Mouse (Mus musculus) thymus, adult 2 months (tissue): ENCODE measurements around the gene Nras. TPM values are rescaled to one million over a fixed set of nuclear protein-coding genes. Genes with fewer than 3 reads are reported as not detected.

Experiments used
- DNase-seq: peaks from one replicate; pipeline ENCODE4 v3.0.0; 2021
- H3K27ac ChIP-seq: fragments of 200-500 bp; 2 replicates; pipeline ENCODE4 v1.5.1; 2012; ENCODE audit warnings: low read length, control low read depth; ENCODE audit not compliant: control insufficient read depth, insufficient read depth
- H3K27me3 ChIP-seq: fragments of 200-500 bp; 2 replicates; pipeline ENCODE4 v1.6.1; 2012; ENCODE audit warnings: mild to moderate bottlenecking, low read length, moderate library complexity, mixed read lengths; ENCODE audit not compliant: control insufficient read depth, insufficient read depth
- H3K36me3 ChIP-seq: fragments of 200-500 bp; 2 replicates; pipeline ENCODE4 v1.6.1; 2012; ENCODE audit warnings: mild to moderate bottlenecking, low read length, moderate library complexity; ENCODE audit not compliant: control insufficient read depth, insufficient read depth
- H3K4me1 ChIP-seq: fragments of 200-500 bp; replicated peaks from 2 replicates; pipeline ENCODE4 v1.6.1; 2012; ENCODE audit warnings: low read length; ENCODE audit not compliant: control insufficient read depth, insufficient read depth
- H3K4me3 ChIP-seq: fragments of 200-500 bp; 2 replicates; pipeline ENCODE4 v1.5.1; 2012; ENCODE audit warnings: mild to moderate bottlenecking, low read length, control low read depth, moderate library complexity; ENCODE audit not compliant: control insufficient read depth, insufficient read depth
- CTCF ChIP-seq: fragments of 200-500 bp; IDR thresholded peaks from 2 replicates; pipeline ENCODE4 v1.5.1; 2012; ENCODE audit warnings: mild to moderate bottlenecking, control low read depth, low read length, moderate library complexity, borderline replicate concordance; ENCODE audit not compliant: control insufficient read depth, poor library complexity, insufficient read depth; ENCODE audit errors: extremely low read depth
- POLR2A ChIP-seq: fragments of 200-500 bp; IDR thresholded peaks from 2 replicates; pipeline ENCODE4 v1.6.1; 2012; ENCODE audit warnings: mild to moderate bottlenecking, low read length, control low read depth, moderate library complexity; ENCODE audit not compliant: control insufficient read depth, poor library complexity, insufficient read depth; ENCODE audit errors: extremely low read depth
- WGBS: fragments of 180-500 bp; shearing (Covaris S2); methylation state at CpG from one replicate; pipeline ENCODE4 v1.1.7; 2018; 5-methylcytosine and 5-hydroxymethylcytosine counted together
- polyA plus RNA-seq: library from polyadenylated mRNA; depleted of rRNA; stranded (reverse); fragments of >200 nt; gene quantifications from 2 replicates; pipeline ENCODE4 v1.2.3, GENCODE M21; 2012

Gene Nras
- polyA plus RNA-seq, 1 experiment = 43.4 TPM

DNA sequence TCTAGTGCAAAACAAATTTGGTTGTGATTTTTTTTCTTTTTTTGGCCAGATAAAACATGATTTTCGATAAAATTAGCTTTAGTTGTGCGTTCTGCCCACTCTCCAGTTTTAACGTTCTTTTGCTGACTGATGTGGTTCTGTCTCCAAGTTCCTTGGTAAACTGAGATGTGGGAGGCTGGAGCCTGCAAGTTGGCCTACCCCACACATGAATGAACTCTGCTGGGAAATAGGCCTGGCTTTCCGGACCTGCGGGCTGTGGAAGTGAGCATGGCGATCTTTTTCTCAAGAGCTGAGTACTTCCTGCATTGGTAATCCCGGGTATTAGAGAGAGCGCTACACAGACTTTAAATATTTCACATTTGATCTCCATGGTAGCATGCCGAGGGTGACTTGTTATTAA, 17.8 kb downstream of the Nras start:
- H3K4me3 ChIP-seq = no peak overlapping the region
- H3K4me1 ChIP-seq = no peaks in the 10 kb centered on the region
- TF ChIP-seq CTCF (no peak), POLR2A (no peak)
- 91% methylated on average over 9 of the region's 9 CpGs for WGBS
- no peaks in the 10 kb centered on the region for H3K36me3 ChIP-seq
- DNase-seq = no peak
- no peaks in the 10 kb centered on the region for H3K27me3 ChIP-seq
- H3K27ac ChIP-seq = no peak overlapping the region

DNA sequence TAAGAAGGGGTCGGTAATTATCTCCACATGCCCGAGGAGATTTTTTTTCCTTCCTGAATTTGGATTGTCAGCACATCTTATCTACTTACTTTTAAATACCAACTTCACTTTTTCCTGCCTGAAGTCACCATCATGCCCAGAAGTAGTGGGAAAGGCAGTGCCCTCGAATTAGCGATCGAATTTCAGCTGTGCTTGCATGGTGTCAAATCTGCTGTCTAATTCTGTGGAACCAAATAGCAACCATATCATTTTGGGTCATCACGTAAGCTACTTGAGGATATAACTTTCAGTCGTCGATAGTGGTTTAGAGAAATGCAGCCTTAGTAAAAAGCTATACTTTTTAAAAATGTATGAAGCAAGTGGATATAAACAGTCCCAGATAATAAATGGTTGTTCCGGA, 18.4 kb downstream of the Nras start:
- TF ChIP-seq POLR2A (no peak), CTCF (no peak)
- WGBS = 93% methylated on average over 9 of the region's 9 CpGs
- H3K4me3 ChIP-seq = no peak overlapping the region
- H3K27ac ChIP-seq = no peak overlapping the region
- no peak for DNase-seq
- H3K36me3 ChIP-seq = no peaks in the 10 kb centered on the region
- no peaks in the 10 kb centered on the region for H3K27me3 ChIP-seq
- H3K4me1 ChIP-seq = no peaks in the 10 kb centered on the region

DNA sequence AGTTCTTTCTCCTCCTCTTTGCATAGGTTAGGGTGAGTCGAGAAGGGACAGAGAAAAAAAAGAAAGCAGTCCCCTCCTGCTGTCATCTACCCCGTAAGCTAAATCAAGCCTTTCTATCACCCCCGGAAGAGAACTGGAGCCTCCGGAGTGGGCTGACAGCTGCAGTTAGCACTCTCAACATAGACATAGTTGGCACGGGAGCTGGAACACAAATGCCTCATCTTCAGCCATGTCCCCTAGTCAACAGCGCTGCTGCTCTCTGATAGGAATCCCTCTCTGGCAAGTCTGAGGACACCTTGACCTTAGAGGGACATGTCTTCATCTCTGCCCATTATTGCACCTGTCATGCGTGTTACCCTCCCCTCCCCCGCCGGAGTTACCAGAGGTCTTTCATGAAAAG, 21.2 kb downstream of the Nras start:
- TF ChIP-seq POLR2A = no peak
- no peak for TF ChIP-seq CTCF
- Histone ChIP-seq H3K27me3 (no peaks in the 10 kb centered on the region), H3K27ac (no peak overlapping the region), H3K4me1 (no peaks in the 10 kb centered on the region), H3K36me3 (no peaks in the 10 kb centered on the region), H3K4me3 (no peak overlapping the region)
- DNase-seq = no peak
- WGBS = 97% methylated on average over 9 of the region's 9 CpGs

DNA sequence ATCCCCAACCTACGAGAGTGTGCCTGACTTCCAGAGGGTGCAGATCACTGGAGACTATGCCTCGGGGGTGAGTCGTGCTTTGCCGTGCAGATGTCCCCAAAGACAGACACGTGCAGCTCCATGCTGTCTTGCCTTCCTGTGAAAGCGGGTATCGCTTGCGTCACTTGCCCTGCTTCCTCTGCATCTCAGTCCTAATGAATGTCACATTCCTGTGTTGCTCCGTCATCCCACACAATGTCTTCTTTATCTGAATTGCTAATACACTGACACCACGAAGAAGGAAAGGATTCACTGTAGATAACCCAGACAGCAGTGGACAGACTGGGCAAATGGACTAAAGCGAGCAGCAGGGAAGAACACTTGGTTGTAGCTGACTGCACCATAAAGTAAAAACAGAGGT, 23.0 kb downstream of the Nras start:
- Histone ChIP-seq H3K36me3 (no peaks in the 10 kb centered on the region), H3K4me1 (no peaks in the 10 kb centered on the region), H3K27me3 (no peaks in the 10 kb centered on the region), H3K27ac (no peak overlapping the region), H3K4me3 (no peak overlapping the region)
- no peak for DNase-seq
- TF ChIP-seq POLR2A (no peak), CTCF (no peak)
- WGBS = 89% methylated on average over 11 of the region's 11 CpGs

DNA sequence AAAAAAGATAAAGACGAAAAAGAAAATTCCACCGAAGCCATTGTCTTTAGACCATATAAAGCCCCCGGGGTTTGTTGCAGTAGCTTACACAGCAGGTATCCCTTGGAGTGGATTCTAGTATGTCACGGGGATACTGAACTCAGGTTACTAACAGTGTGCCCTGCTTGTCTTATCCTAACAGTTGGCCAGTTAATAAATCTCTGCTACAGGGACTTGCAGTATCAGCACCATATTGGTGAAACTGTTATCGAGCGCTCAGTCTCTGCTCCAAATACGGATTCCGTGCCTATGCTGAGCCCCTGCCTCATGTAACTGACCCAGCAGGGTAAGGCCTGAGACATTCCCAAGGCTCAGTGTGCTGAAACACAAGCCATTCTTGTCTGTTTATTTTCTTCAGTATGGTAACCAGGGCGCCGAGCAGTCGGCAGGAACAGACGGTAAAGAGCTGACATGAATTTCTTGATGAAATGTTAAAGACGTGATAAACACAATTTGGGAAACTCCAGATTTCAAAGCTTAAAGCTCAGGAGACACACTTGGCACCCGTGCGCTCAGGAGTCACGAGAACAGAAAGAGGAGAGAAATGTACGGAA, 23.9 kb downstream of the Nras start:
- no peak for DNase-seq
- no peak overlapping the region for H3K27ac ChIP-seq
- 96% methylated on average over 17 of the region's 17 CpGs for WGBS
- no peaks in the 10 kb centered on the region for H3K27me3 ChIP-seq
- H3K36me3 ChIP-seq = no peaks in the 10 kb centered on the region
- no peaks in the 10 kb centered on the region for H3K4me1 ChIP-seq
- no peak overlapping the region for H3K4me3 ChIP-seq
- TF ChIP-seq CTCF = no peak
- TF ChIP-seq POLR2A = no peak

DNA sequence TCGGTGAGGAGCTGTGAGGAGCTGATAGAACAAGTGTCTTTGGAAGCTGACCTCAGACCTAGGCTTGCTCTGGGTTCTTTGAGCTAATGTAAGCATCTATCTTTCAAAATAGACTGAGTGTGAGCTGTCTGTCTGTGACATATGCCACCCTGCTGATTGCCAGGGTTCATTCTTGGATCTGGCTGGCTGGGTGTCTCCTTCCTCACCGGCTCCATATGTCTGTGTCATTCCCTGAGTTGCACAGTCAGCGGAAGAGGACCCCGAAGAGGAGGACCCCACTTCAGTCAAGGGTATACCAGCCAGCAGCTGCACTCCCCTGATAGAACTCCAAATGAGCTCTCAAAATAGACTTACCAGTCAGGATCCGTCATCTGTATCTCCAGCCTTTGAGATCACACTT, 24.7 kb downstream of the Nras start:
- no peak overlapping the region for H3K27ac ChIP-seq
- no peak for DNase-seq
- no peaks in the 10 kb centered on the region for H3K4me1 ChIP-seq
- 93% methylated on average over 5 of the region's 5 CpGs for whole genome bisulfite sequencing
- TF ChIP-seq POLR2A (no peak), CTCF (no peak)
- H3K4me3 ChIP-seq = no peak overlapping the region
- no peaks in the 10 kb centered on the region for H3K27me3 ChIP-seq
- no peaks in the 10 kb centered on the region for H3K36me3 ChIP-seq

DNA sequence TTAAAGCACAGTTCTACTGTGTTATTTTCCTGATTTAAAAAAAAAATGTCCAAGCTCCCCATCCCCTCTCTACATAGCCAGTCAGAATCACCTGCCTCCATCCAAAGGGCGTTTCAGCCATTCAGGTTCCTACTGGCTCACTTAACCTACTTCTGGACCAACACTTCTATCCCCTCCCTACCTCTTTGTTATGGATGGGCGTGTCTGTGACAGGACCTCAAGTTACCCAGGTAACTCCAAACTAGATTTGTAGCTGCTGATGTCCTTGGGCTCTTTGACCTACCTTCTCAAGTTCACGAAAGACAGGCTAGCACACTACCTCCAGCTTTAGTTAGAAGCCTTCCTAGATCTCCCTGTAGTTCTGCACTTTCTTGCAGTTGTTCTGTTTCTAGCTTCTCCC, 27.9 kb downstream of the Nras start:
- H3K27me3 ChIP-seq = no peaks in the 10 kb centered on the region
- no peak overlapping the region for H3K4me3 ChIP-seq
- peaks cover 12% of the 10 kb centered on the region for H3K4me1 ChIP-seq
- TF ChIP-seq POLR2A (no peak), CTCF (no peak)
- no peak for DNase-seq
- 94% methylated on average over 3 of the region's 3 CpGs for WGBS
- no peaks in the 10 kb centered on the region for H3K36me3 ChIP-seq
- no peak overlapping the region for H3K27ac ChIP-seq
